Mouse (Mus musculus) E14TG2a.4 (cell line): ENCODE results near the gene Pip4k2a.

Source experiments
- CTCF ChIP-seq: conservative IDR thresholded peaks from 2 replicates; pipeline ENCODE4 v1.5.1; 2014; ENCODE audit warnings: low read length
- NANOG ChIP-seq: IDR thresholded peaks from 2 replicates; pipeline ENCODE4 v1.6.1; 2014; ENCODE audit warnings: borderline replicate concordance, low read length, mixed read lengths
- POU5F1 ChIP-seq: IDR thresholded peaks from 2 replicates; pipeline ENCODE4 v1.6.1; 2014; ENCODE audit warnings: low read length, borderline replicate concordance

DNA sequence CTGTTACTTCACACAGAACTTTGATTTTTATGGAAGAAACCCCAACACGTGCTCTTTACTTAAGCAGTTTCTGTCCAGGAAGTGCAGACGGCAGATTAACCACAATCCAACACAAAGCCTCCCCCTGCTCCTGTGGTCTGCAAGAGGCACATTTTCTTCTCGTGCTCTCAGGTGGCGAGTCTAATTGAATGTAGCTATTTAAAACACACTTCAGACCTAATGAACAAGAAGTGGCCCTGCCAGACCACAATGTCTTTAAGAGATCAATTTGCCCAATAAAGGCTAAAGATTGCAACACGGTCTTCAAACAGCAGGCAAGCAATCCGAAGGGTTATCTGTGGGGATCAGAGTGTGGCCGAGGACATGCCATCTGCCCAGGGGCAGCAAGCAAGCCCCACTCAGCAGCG lies 59.0 kb downstream of the Pip4k2a start:
- TF ChIP-seq POU5F1 (no peak), CTCF (no peak), NANOG (no peak)
